Mouse (Mus musculus) frontal cortex, postnatal 25 days (tissue): ENCODE measurements at regions not wholly inside any gene's neighbourhood (a gene's known extent, or its start where the extent isn't known, plus 50 kb on each side); places are given as distances from the start of the nearest gene placed in this dataset.

Experiments used
- DNase-seq, 2 experiments: peaks; one replicate each; pipeline ENCODE4 v3.0.0; 2022; ENCODE audit warnings: low spot score in 2 of 2

GRCm38 (mm10) chr10:117515039-117515438, 114.3 kb upstream of the Cpm start:
- DNase-seq = no peak

- no peak for DNase-seq
These were observed 115.3 kb upstream of the Cpm start for GRCm38 (mm10) chr10:117513925-117514546.

GRCm38 (mm10) chr10:117512424-117513257, 116.7 kb upstream of the Cpm start:
- no peak for DNase-seq

- no peak for DNase-seq
These were observed 117.6 kb upstream of the Cpm start for GRCm38 (mm10) chr10:117511483-117512406.

- DNase-seq = no peak
These were observed 118.5 kb upstream of the Cpm start for GRCm38 (mm10) chr10:117510529-117511482.

GRCm38 (mm10) chr10:117510224-117510486, 119.1 kb upstream of the Cpm start:
- no peak for DNase-seq

GRCm38 (mm10) chr10:117509431-117510223, 119.7 kb upstream of the Cpm start:
- no peak for DNase-seq

GRCm38 (mm10) chr10:117506252-117506992, 122.9 kb upstream of the Cpm start:
- DNase-seq = no peak

GRCm38 (mm10) chr10:117505529-117505928, 123.8 kb upstream of the Cpm start:
- DNase-seq = no peak

GRCm38 (mm10) chr10:117505057-117505456, 124.2 kb upstream of the Cpm start:
- DNase-seq = no peak

- DNase-seq = no peak
These were observed 124.6 kb upstream of the Cpsf6 start for GRCm38 (mm10) chr10:117504267-117504902.

GRCm38 (mm10) chr10:117503222-117504184, 123.7 kb upstream of the Cpsf6 start:
- no peak for DNase-seq

- DNase-seq = no peak
These were observed 122.9 kb upstream of the Cpsf6 start for GRCm38 (mm10) chr10:117502731-117503130.

GRCm38 (mm10) chr10:117502135-117502534, 122.3 kb upstream of the Cpsf6 start:
- no peak for DNase-seq

GRCm38 (mm10) chr10:117501426-117501825, 121.6 kb upstream of the Cpsf6 start:
- DNase-seq = no peak

- no peak for DNase-seq
These were observed 120.8 kb upstream of the Cpsf6 start for GRCm38 (mm10) chr10:117500457-117501108.

- DNase-seq = no peak
These were observed 120.1 kb upstream of the Cpsf6 start for GRCm38 (mm10) chr10:117499864-117500453.
